Mouse (Mus musculus) G1E (cell line): ENCODE data around the gene Stam.

Experiments
- CTCF ChIP-seq: IDR thresholded peaks from 2 replicates; pipeline ENCODE4 v1.5.1; 2012; ENCODE audit warnings: low read depth, low read length, inconsistent platforms, mixed read lengths
- GATA2 ChIP-seq: IDR thresholded peaks from 2 replicates; pipeline ENCODE4 v1.6.1; 2012; ENCODE audit warnings: low read depth, low read length, inconsistent platforms, borderline replicate concordance
- TAL1 ChIP-seq: conservative IDR thresholded peaks from 2 replicates; pipeline ENCODE4 v1.6.1; 2012; ENCODE audit warnings: low read depth, low read length, inconsistent platforms, mixed read lengths

DNA sequence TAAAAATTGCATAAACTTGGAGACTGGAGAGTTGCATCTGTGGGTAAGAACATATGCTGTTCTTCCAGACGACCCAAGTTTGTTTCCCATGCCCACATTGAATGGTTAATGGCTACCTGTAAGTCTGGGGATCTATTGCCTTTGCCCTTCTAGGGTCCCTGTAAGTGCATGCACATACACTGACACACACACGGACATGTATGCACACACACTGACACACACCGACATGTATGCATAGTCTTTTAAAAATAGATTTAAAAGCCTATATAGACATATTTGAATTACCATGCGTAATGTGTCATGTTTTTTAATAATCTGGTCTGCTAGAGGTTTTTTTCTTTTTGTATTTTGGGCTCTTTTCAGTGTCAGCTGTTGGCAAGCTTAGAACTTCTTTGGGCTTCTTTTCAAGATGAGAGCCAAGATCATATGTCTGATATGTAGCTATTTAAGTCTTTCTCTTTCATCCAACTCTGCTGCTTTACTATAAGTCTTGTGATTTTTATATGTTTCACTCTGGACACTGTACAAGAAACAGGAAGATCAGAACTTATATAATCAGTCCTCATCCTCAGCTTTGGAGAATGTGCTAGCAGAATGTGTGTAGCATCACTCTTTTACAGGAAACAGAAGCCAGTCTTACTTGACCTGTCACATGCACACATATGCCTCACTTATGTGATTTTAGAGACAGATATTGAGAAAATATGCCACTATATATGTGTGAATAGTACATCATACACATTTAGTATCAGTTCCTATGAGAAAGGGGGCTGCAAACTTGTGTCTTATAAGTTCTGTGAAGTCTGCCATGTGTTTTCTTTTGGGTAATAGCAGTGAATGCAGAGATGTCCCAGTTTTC, 58.8 kb downstream of the Stam start:
- no peak for TF ChIP-seq CTCF
- no peak for TF ChIP-seq TAL1
- no peak for TF ChIP-seq GATA2
